Mouse (Mus musculus) v-Abl transformed pro-B cells (cell line): ENCODE results near the gene Cd320.

ENCODE experiments used
- in situ Hi-C, 2 experiments: fragments of 400-800 bp; cut with MboI; formaldehyde crosslinking; loops; one replicate each; pipeline ENCODE4 v1.15.1; 2025; ENCODE audit not compliant: unreplicated experiment in 2 of 2

Gene Cd320

GRCm38 (mm10) chr17:33890533-33891059 is 47.7 kb downstream of the Cd320 start, which contains the start of gene Kifc1:
Gene Kifc1, minus strand, starts transcription at chr17:33890661.
- in situ Hi-C loops, result loop anchor here (5.0 to 10.0 kb wide), 3 partner anchors 37 to 94 kb away; partner anchors contain the start of gene Rgl2 (in 1 of the 2)

DNA sequence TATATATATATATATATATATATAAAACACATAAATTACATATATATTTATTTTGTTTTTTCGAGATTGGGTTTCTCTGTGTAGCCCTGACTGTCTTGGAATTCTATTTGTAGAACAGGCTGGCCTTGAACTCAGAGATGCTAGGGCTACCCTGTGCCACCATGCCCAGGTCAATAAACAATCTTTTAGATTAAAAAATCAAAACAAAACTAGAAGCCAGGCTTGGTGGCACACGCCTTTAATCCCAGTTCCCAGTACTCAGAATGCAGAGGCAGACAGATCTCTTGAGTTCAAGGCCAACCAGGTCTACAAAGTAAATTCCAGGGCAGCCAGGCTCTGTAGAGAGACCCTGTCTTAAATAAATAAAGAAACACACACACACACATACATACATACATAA is 48.5 kb downstream of the Cd320 start:
- in situ Hi-C loops, result loop anchor here (5.0 to 10.0 kb wide), 3 partner anchors 36 to 93 kb away; partner anchors contain the start of gene Rgl2 (in 1 of the 2)

DNA sequence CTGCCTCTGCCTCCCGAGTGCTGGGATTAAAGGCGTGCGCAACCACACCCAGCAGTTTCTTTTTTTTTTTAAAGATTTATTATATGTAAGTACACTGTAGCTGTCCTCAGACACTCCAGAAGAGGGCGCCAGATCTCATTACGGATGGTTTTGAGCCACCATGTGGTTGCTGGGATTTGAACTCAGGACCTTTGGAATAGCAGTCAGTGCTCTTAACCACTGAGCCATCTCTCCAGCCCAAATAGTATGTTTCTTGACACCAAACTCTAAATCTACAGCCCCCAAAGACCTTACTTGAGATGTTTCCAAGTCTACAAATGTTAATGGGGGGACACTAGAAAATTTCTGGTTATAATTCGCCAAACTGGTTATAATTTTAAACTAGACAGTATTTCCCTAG is 49.0 kb downstream of the Cd320 start:
- in situ Hi-C loops, result loop anchor here (5.0 to 10.0 kb wide), 3 partner anchors 35 to 93 kb away; partner anchors contain the start of gene Rgl2 (in 1 of the 2)

DNA sequence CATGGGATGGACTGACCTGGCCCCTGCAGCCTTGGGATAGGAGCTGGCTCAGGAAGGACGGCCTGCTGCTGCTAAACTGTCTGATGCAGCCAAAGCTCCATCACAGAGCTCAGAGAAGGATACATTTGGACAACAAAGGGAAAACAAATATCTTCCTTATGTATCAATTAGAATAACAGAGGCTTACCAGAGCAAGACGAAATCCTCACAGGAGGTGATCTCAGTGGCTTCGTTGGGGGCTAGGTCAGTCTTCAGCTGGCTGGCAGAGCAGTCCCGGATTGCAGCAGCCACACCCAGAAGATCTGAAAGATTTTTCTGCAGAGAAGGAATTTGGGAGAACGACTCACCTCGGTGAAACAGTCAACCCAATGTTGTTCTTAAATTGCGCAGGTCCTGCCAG is 49.5 kb downstream of the Cd320 start:
- in situ Hi-C loops, result loop anchor here (5.0 to 10.0 kb wide), 3 partner anchors 35 to 92 kb away; partner anchors contain the start of gene Rgl2 (in 1 of the 2)

GRCm38 (mm10) chr17:33893011-33893410 is 50.1 kb downstream of the Cd320 start:
- in situ Hi-C loops, result loop anchor here (5.0 to 10.0 kb wide), 3 partner anchors 34 to 92 kb away; partner anchors contain the start of gene Rgl2 (in 1 of the 2)

DNA sequence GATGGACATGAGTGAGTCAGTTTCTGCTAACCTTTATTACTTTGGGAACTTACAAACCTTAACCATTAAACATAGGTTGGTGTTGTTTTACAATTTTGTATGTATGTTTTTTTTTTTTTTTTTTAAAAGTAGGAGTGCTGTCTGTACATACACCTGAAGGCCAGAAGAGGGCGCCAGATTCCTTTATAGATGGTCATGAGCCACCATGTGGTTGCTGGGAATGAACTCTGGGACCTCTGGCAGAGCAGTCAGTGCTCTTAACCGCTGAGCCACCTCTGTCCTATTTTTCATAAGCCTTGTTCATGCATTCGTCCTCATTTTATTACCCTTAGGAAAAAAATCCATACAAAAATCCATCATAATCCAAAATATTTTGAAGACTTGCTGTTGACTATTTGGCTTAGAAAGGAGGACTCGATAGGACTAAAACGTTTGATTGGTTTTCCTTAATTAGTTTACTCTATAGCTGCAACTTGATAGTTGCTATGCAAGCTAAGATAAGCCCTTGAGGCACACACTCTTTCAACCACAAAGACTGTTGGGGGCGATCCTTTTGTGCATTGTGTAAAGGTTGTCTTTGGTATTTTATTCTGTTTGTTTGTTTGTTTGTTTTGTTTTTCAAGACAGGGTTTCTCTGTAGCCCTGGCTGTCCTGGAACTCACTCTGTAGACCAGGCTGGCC is 54.4 kb downstream of the Cd320 start:
- in situ Hi-C loops, result loop anchor here in 1 of 2 experiments (10.0 kb wide), 1 partner anchor 88 kb away; no protein-coding TSS in a partner anchor

GRCm38 (mm10) chr17:33898193-33898592 is 55.3 kb downstream of the Cd320 start:
- in situ Hi-C loops, result loop anchor here in 1 of 2 experiments (10.0 kb wide), 1 partner anchor 87 kb away; no protein-coding TSS in a partner anchor
